Mouse (Mus musculus) kidney, embryonic 15.5 days (tissue): ENCODE data around the gene Cbx8. TPM values are rescaled to one million over a fixed set of nuclear protein-coding genes. Genes with fewer than 3 reads are reported as not detected.
A peak's percentile ranks its signal among the peaks of the same experiment; 100 is the strongest.

Source experiments
- ATAC-seq: fragments of 200-750 bp; cut with Nextera tagmentation; replicated peaks from 2 replicates; pipeline ENCODE4 v1.8.0; 2017; ENCODE audit warnings: moderate TSS enrichment; ENCODE audit not compliant: low FRiP score
- H3K27ac ChIP-seq: fragments of 300-500 bp; sonication (generic); 2 replicates; pipeline ENCODE4 v1.5.1; 2015; ENCODE audit warnings: mild to moderate bottlenecking, inconsistent platforms
- H3K27me3 ChIP-seq: fragments of 300-500 bp; sonication (generic); 2 replicates; pipeline ENCODE4 v1.6.1; 2015; ENCODE audit warnings: inconsistent platforms
- H3K36me3 ChIP-seq: fragments of 300-500 bp; sonication (generic); 2 replicates; pipeline ENCODE4 v1.6.1; 2015; ENCODE audit warnings: inconsistent platforms
- H3K4me1 ChIP-seq: fragments of 300-500 bp; sonication (generic); 2 replicates; pipeline ENCODE4 v1.6.1; 2015; ENCODE audit warnings: inconsistent platforms
- H3K4me2 ChIP-seq: fragments of 300-500 bp; sonication (generic); 2 replicates; pipeline ENCODE4 v1.6.1; 2015; ENCODE audit warnings: moderate library complexity, mild to moderate bottlenecking, inconsistent platforms
- H3K4me3 ChIP-seq: fragments of 300-500 bp; sonication (generic); replicated peaks from 2 replicates; pipeline ENCODE4 v1.5.1; 2015; ENCODE audit warnings: mild to moderate bottlenecking, inconsistent platforms
- H3K9ac ChIP-seq: fragments of 300-500 bp; sonication (generic); 2 replicates; pipeline ENCODE4 v1.6.1; 2015; ENCODE audit warnings: mild to moderate bottlenecking, inconsistent platforms
- H3K9me3 ChIP-seq: fragments of 300-500 bp; sonication (generic); replicated peaks from 2 replicates; pipeline ENCODE4 v1.6.1; 2016; ENCODE audit warnings: inconsistent platforms
- WGBS: fragments of 180-500 bp; shearing (Covaris S2); methylation state at CpG from one replicate; pipeline ENCODE4 v1.1.7; 2015; ENCODE audit warnings: mixed read lengths; 5-methylcytosine and 5-hydroxymethylcytosine counted together
- polyA plus RNA-seq: library from polyadenylated mRNA; unstranded; fragments of >200 nt; fragmentation: Nextera tagmentation; extraction: Ambion mirVana; gene quantifications from 2 replicates; pipeline ENCODE4 v1.2.1, GENCODE M21; 2015

Gene Cbx8
- polyA plus RNA-seq, 1 experiment from 2014 or later, result 9.8 TPM

DNA sequence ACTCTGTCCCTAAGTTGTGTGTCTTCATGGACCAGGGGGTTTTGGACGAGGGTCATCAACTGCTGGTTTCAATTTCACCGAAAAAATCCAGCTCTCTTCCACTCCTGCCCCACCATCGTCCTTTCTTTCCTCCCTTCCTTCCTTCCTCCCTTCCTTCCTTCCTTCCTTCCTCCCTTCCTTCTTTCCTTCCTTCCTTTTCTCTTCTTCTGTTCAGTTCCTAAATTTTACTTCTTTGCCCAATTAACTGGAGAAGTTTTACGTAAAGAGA, 2.4 kb upstream of the Cbx8 start:
- Histone ChIP-seq H3K27me3 (peaks cover 87% of the 10 kb centered on the region), H3K9me3 (no peaks in the 10 kb centered on the region), H3K27ac (no peak overlapping the region), H3K4me1 (peaks cover 82% of the 10 kb centered on the region), H3K9ac (no peak overlapping the region), H3K4me2 (0 out of 2 replicates have a peak overlapping the region, but pooled peaks have one; percentile 96), H3K36me3 (peaks cover 9% of the 10 kb centered on the region), H3K4me3 (no peak overlapping the region)
- WGBS, result 5% methylated on average over 4 of the region's 4 CpGs
- ATAC-seq, result no peak

DNA sequence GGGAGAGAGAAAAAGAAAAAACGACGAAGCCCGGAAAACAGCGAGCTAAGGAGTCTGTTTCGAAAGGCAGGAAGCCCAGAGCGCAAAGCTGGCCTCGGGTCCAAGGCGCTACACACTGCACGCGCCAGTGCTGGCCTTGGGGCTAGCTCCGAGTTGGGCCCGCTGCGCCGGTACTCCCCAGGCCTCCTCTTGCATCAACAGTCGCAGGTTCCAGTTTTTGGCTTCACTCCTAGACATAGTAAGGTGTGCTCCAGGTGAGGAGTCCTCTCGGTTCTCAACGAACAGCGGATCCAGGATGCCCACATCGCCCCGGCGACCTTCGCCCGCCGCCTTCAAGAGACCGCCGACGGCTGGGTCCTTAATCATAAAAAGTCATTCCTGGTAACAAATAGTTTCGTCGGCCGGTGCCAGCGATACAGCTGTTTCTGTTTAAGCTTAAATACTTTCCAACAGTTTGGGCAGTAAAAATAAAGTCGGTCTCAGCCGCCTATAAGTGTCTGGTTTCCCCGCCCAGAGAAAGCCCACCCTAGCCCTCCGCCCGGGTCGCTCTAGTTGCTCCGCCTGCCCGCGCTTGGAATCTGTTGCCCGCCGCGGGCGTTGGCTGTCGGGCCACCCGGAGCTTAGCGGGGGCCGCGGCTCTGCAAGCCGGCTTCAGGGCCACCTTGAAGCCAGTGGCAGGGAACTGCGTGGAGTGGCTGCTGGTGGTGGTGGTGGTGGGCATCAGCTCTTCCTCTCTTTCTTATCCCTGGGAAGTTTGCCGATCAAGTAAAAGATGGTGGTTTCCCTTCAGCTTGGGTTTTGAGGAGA, 1.9 kb upstream of the Cbx8 start:
- 1% methylated on average over 52 of the region's 52 CpGs for WGBS
- Histone ChIP-seq H3K4me1 (peaks cover 82% of the 10 kb centered on the region), H3K27me3 (peaks cover 87% of the 10 kb centered on the region), H3K9me3 (no peaks in the 10 kb centered on the region), H3K4me2 (peak overlapping the region; percentile 96), H3K4me3 (peak overlapping the region; percentile 83), H3K9ac (no peak overlapping the region), H3K27ac (no peak overlapping the region), H3K36me3 (peaks cover 9% of the 10 kb centered on the region)
- no peak for ATAC-seq

- Histone ChIP-seq H3K9ac (peak overlapping the region; percentile 40; the same call in 1 of the 2 replicates), H3K27me3 (peaks cover 87% of the 10 kb centered on the region), H3K4me1 (peaks cover 82% of the 10 kb centered on the region), H3K9me3 (no peaks in the 10 kb centered on the region), H3K27ac (no peak overlapping the region), H3K36me3 (peaks cover 9% of the 10 kb centered on the region), H3K4me2 (peak overlapping the region; percentile 96), H3K4me3 (peak overlapping the region; percentile 83)
- ATAC-seq, result peak; percentile 11
- under 1% methylated on average over 31 of the region's 31 CpGs for WGBS
Measured at GRCm38 (mm10) chr11:119041750-119042465, 1.1 kb upstream of the Cbx8 start.

GRCm38 (mm10) chr11:119041325-119041716, 552 bp upstream of the Cbx8 start:
- H3K4me2 ChIP-seq, result peak overlapping the region; percentile 96
- peaks cover 9% of the 10 kb centered on the region for H3K36me3 ChIP-seq
- peaks cover 82% of the 10 kb centered on the region for H3K4me1 ChIP-seq
- H3K4me3 ChIP-seq, result peak overlapping the region; percentile 83
- H3K27me3 ChIP-seq, result peaks cover 87% of the 10 kb centered on the region
- peak overlapping the region; percentile 40 for H3K9ac ChIP-seq
- WGBS, result under 1% methylated on average over 31 of the region's 31 CpGs
- peak overlapping the region; percentile 10; the same call in 1 of the 2 replicates for H3K27ac ChIP-seq
- ATAC-seq, result peak; percentile 62
- no peaks in the 10 kb centered on the region for H3K9me3 ChIP-seq

GRCm38 (mm10) chr11:119039732-119040512, 847 bp downstream of the Cbx8 start:
- peaks cover 88% of the 10 kb centered on the region for H3K4me1 ChIP-seq
- ATAC-seq, result no peak
- H3K27me3 ChIP-seq, result peaks cover 87% of the 10 kb centered on the region
- H3K4me3 ChIP-seq, result peak overlapping the region; percentile 83
- peak overlapping the region; percentile 93 for H3K4me2 ChIP-seq
- no peaks in the 10 kb centered on the region for H3K9me3 ChIP-seq
- H3K9ac ChIP-seq, result peak overlapping the region; percentile 85
- H3K36me3 ChIP-seq, result peaks cover 9% of the 10 kb centered on the region
- peak overlapping the region; percentile 83 for H3K27ac ChIP-seq
- 9% methylated on average over 21 of the region's 21 CpGs for WGBS

DNA sequence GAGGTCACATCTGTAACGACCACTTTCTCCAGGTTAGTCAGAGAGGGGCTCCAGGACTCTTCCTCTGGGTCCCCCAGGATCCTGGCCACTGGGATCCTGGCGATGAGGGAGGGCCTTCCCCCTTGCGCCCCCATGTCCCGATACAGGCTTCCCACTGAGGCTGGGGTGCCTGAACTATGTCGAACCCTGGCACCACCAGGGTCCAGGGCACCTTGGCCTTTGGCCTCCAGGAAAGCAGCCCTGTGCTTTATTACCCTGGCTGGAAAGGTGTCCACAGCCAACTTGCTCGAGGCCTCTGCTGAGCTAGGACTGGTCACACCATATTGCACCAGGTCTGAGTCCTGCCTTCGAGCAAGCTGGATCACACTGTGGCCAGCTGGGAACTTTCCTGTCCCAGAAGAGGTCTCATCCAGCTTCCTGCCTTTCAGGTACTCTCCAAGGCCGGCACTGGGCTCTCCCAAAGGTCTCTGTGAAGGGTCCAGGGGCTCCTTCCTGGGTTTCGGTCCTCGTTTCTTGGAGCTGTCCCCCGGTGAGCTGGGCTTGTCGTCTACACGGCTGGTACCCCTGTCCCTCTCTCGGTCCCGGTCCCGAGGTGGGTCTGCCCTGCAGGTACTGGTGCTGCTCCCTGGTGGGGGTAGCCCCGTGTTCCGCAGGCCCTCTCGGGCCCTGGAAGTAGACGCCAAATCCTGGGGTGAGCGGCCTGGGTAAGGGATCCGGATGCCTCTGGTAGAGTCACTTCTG, 1.9 kb downstream of the Cbx8 start:
- H3K9ac ChIP-seq, result no peak overlapping the region
- H3K36me3 ChIP-seq, result peaks cover 9% of the 10 kb centered on the region
- H3K27ac ChIP-seq, result no peak overlapping the region
- 0 out of 2 replicates have a peak overlapping the region, but pooled peaks have one; percentile 3 for H3K4me3 ChIP-seq
- no peak for ATAC-seq
- H3K27me3 ChIP-seq, result peaks cover 86% of the 10 kb centered on the region
- H3K9me3 ChIP-seq, result no peaks in the 10 kb centered on the region
- WGBS, result 58% methylated on average over 22 of the region's 22 CpGs
- peak overlapping the region; percentile 93; the same call in 1 of the 2 replicates for H3K4me2 ChIP-seq
- H3K4me1 ChIP-seq, result peaks cover 88% of the 10 kb centered on the region

GRCm38 (mm10) chr11:119037780-119038401, 2.9 kb downstream of the Cbx8 start:
- Histone ChIP-seq H3K36me3 (peaks cover 9% of the 10 kb centered on the region), H3K9ac (peak overlapping the region; percentile 48), H3K27me3 (peaks cover 86% of the 10 kb centered on the region), H3K4me2 (peak overlapping the region; percentile 81), H3K9me3 (no peaks in the 10 kb centered on the region), H3K27ac (no peak overlapping the region), H3K4me1 (peaks cover 82% of the 10 kb centered on the region), H3K4me3 (peak overlapping the region; percentile 49)
- no peak for ATAC-seq
- 17% methylated on average over 18 of the region's 18 CpGs for WGBS

GRCm38 (mm10) chr11:119036934-119037779, 3.6 kb downstream of the Cbx8 start:
- WGBS, result 1% methylated on average over 57 of the region's 57 CpGs
- Histone ChIP-seq H3K36me3 (peaks cover 9% of the 10 kb centered on the region), H3K4me3 (peak overlapping the region; percentile 49), H3K9me3 (no peaks in the 10 kb centered on the region), H3K4me1 (peaks cover 75% of the 10 kb centered on the region), H3K4me2 (peak overlapping the region; percentile 81), H3K9ac (peak overlapping the region; percentile 48), H3K27me3 (peaks cover 79% of the 10 kb centered on the region), H3K27ac (no peak overlapping the region)
- no peak for ATAC-seq

GRCm38 (mm10) chr11:119036447-119036846, 4.3 kb downstream of the Cbx8 start:
- H3K4me3 ChIP-seq, result peak overlapping the region; percentile 49; the same call in 1 of the 2 replicates

DNA sequence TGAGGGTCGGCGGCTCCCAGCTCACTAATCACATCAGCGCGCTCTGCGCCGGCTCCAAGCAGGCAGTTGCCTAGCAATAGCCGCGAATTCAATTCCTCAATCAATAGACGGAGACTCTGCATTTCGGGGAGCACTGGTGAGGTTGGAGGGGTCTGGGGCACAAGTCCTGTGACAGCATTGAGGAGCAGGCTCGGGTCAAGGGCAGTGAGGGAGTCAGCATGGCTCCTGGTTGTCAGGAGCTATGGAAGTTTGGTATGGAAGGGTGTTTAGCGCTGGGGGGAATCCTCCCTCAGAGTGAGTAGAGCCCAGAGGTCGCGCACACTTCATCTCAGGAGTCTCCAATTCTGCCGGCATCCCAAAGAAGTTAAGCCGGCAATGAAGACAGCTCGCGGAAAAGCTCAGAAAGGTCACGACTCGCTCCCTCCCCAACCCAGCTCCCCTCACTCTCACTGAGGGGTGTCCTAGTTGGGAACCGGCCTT, 5.0 kb downstream of the Cbx8 start:
- 4% methylated on average over 21 of the region's 21 CpGs for WGBS
- peaks cover 69% of the 10 kb centered on the region for H3K27me3 ChIP-seq
- ATAC-seq, result no peak
- H3K9ac ChIP-seq, result 0 out of 2 replicates have a peak overlapping the region, but pooled peaks have one; percentile 21
- no peak overlapping the region for H3K4me2 ChIP-seq
- 0 out of 2 replicates have a peak overlapping the region, but pooled peaks have one; percentile 8 for H3K4me3 ChIP-seq
- H3K36me3 ChIP-seq, result peaks cover 13% of the 10 kb centered on the region
- no peaks in the 10 kb centered on the region for H3K9me3 ChIP-seq
- peaks cover 64% of the 10 kb centered on the region for H3K4me1 ChIP-seq
- no peak overlapping the region for H3K27ac ChIP-seq

More at GRCm38 (mm10) chr11:119036447-119036846, 4.3 kb downstream of the Cbx8 start:
- Histone ChIP-seq H3K9ac (no peak overlapping the region), H3K36me3 (peaks cover 9% of the 10 kb centered on the region), H3K27ac (no peak overlapping the region), H3K4me1 (peaks cover 68% of the 10 kb centered on the region), H3K4me2 (peak overlapping the region; percentile 81), H3K9me3 (no peaks in the 10 kb centered on the region), H3K27me3 (peaks cover 72% of the 10 kb centered on the region)
- 3% methylated on average over 15 of the region's 15 CpGs for WGBS
- no peak for ATAC-seq
